Mouse (Mus musculus): Measurements from ENCODE around the gene Gm49661. TPM values are rescaled to one million over a fixed set of nuclear protein-coding genes. Genes with fewer than 3 reads are reported as not detected.

The Gm49661 gene
- total and polyA plus RNA-seq, 3 experiments, result 3.1 TPM; not detected in 2

GRCm38 (mm10) chr8:84917781-84918180, 51.5 kb downstream of the Gm49661 start:
- Histone ChIP-seq H3K27me3 (replicated peaks) (no peaks in the 10 kb centered on the region), H3K9ac (ENCODE audit: insufficient read depth, low read depth) (no peak overlapping the region), H3K79me2 (replicated peaks; ENCODE audit: control insufficient read depth, extremely low read depth, insufficient read depth, poor library complexity, severe bottlenecking) (no peaks in the 10 kb centered on the region), H3K36me3 (replicated peaks in 1 of 2; ENCODE audit: control insufficient read depth in 1 of 2, insufficient read depth in 1 of 2, low read length in 1 of 2) (peaks cover 5 to 30% of the 10 kb centered on the region in 2 experiments), H3K4me1 (ENCODE audit: control insufficient read depth in 1 of 2, insufficient read depth in 2 of 2) (no peaks in the 10 kb centered on the region), H3K27ac (ENCODE audit: insufficient read depth, low read depth) (no peak overlapping the region), H3K9me3 (replicated peaks; ENCODE audit: low read length) (peaks cover 6% of the 10 kb centered on the region), H3K4me3 (replicated peaks in 1 of 3; ENCODE audit: low read depth in 2 of 3, low read length in 2 of 3, poor library complexity in 1 of 3) (no peak overlapping the region), H3K4me2 (ENCODE audit: insufficient read depth, low read depth, poor library complexity, severe bottlenecking) (no peak overlapping the region)
- dilution Hi-C loops (cut with MboI; ENCODE audit: extremely low pct_ligation_motif_present, extremely low pct_unique_long_range_greater_than_20kb, low sequenced_read_pairs), result no loop called here
- in situ Hi-C loops (cut with MboI; ENCODE audit: low pct_ligation_motif_present, low pct_unique_long_range_greater_than_20kb, low sequenced_read_pairs), result no loop called here
- no peak for DNase-seq (ENCODE audit: extremely low read depth)
- TF ChIP-seq MAX (IDR thresholded peaks at IDR 0.05; ENCODE audit: low read length) (no peak), USF2 (conservative IDR thresholded peaks at IDR 0.05; ENCODE audit: low read depth, low read length) (no peak), MYC (IDR thresholded peaks at IDR 0.05; ENCODE audit: low read depth, low read length) (no peak), UBTF (IDR thresholded peaks at IDR 0.05; ENCODE audit: low read depth, low read length) (no peak), CHD1 (IDR thresholded peaks at IDR 0.05; ENCODE audit: low read depth, low read length) (no peak), JUND (conservative IDR thresholded peaks at IDR 0.05; ENCODE audit: low read depth, low read length) (no peak)

Other genes with a start within 250 kb of the Gm49661 start
Only the 20 nearest of the 29 such genes appear.
- 142 and 165 TPM in 2 replicates for gene Farsa, start 112.4 kb downstream of the Gm49661 start, total RNA-seq (2012; rRNA removed)
- 144 and 146 TPM in 2 replicates for gene Farsa, start 112.4 kb downstream of the Gm49661 start, total RNA-seq (2014; rRNA removed)
- 175 and 192 TPM in 2 replicates for gene Farsa, start 112.4 kb downstream of the Gm49661 start, polyA plus RNA-seq (2012; ENCODE audit: insufficient read length, low read depth)
- gene Syce2, start 97.3 kb downstream of the Gm49661 start, total RNA-seq (2012; rRNA removed), result not detected in 2 replicates
- not detected in 2 replicates for gene Syce2, start 97.3 kb downstream of the Gm49661 start, total RNA-seq (2014; rRNA removed)
- gene Syce2, start 97.3 kb downstream of the Gm49661 start, polyA plus RNA-seq (2012; ENCODE audit: insufficient read length, low read depth), result 0.54 TPM in 1 of 2 replicates, not detected in the other
- gene Gcdh, start 75.5 kb downstream of the Gm49661 start, total RNA-seq (2012; rRNA removed), result 26.2 and 27.3 TPM in 2 replicates
- gene Gcdh, start 75.5 kb downstream of the Gm49661 start, total RNA-seq (2014; rRNA removed), result 16.4 and 20.6 TPM in 2 replicates
- 13.7 and 17.7 TPM in 2 replicates for gene Gcdh, start 75.5 kb downstream of the Gm49661 start, polyA plus RNA-seq (2012; ENCODE audit: insufficient read length, low read depth)
- 0.34 and 0.38 TPM in 2 replicates for gene Klf1, start 67.5 kb downstream of the Gm49661 start, total RNA-seq (2012; rRNA removed)
- gene Klf1, start 67.5 kb downstream of the Gm49661 start, total RNA-seq (2014; rRNA removed), result 0.20 and 0.24 TPM in 2 replicates
- gene Klf1, start 67.5 kb downstream of the Gm49661 start, polyA plus RNA-seq (2012; ENCODE audit: insufficient read length, low read depth), result 0.20 and 0.26 TPM in 2 replicates
- 12.8 and 13.6 TPM in 2 replicates for gene Dnase2a, start 60.9 kb downstream of the Gm49661 start, total RNA-seq (2012; rRNA removed)
- 15.0 and 18.4 TPM in 2 replicates for gene Dnase2a, start 60.9 kb downstream of the Gm49661 start, total RNA-seq (2014; rRNA removed)
- 25.4 and 31.4 TPM in 2 replicates for gene Dnase2a, start 60.9 kb downstream of the Gm49661 start, polyA plus RNA-seq (2012; ENCODE audit: insufficient read length, low read depth)
- 0.08 and 0.21 TPM in 2 replicates for gene Mast1, start 32.1 kb downstream of the Gm49661 start, total RNA-seq (2012; rRNA removed)
- gene Mast1, start 32.1 kb downstream of the Gm49661 start, total RNA-seq (2014; rRNA removed), result not detected in 2 replicates
- gene Mast1, start 32.1 kb downstream of the Gm49661 start, polyA plus RNA-seq (2012; ENCODE audit: insufficient read length, low read depth), result 0.34 and 0.55 TPM in 2 replicates
- 0.17 and 0.21 TPM in 2 replicates for gene Rtbdn, start 22.4 kb downstream of the Gm49661 start, total RNA-seq (2012; rRNA removed)
- not detected in 2 replicates for gene Rtbdn, start 22.4 kb downstream of the Gm49661 start, total RNA-seq (2014; rRNA removed)
- gene Rtbdn, start 22.4 kb downstream of the Gm49661 start, polyA plus RNA-seq (2012; ENCODE audit: insufficient read length, low read depth), result 0.93 and 1.8 TPM in 2 replicates
- gene Prdx2, start 154 bp upstream of the Gm49661 start, total RNA-seq (2012; rRNA removed), result 218 and 231 TPM in 2 replicates
- 231 and 232 TPM in 2 replicates for gene Prdx2, start 154 bp upstream of the Gm49661 start, total RNA-seq (2014; rRNA removed)
- gene Prdx2, start 154 bp upstream of the Gm49661 start, polyA plus RNA-seq (2012; ENCODE audit: insufficient read length, low read depth), result 158 and 159 TPM in 2 replicates
- 104 and 115 TPM in 2 replicates for gene Rnaseh2a, start 334 bp upstream of the Gm49661 start, total RNA-seq (2012; rRNA removed)
- 71.6 and 76.2 TPM in 2 replicates for gene Rnaseh2a, start 334 bp upstream of the Gm49661 start, total RNA-seq (2014; rRNA removed)
- gene Rnaseh2a, start 334 bp upstream of the Gm49661 start, polyA plus RNA-seq (2012; ENCODE audit: insufficient read length, low read depth), result 83.1 and 88.1 TPM in 2 replicates
- 226 and 342 TPM in 2 replicates for gene Junb, start 9.3 kb upstream of the Gm49661 start, total RNA-seq (2012; rRNA removed)
- gene Junb, start 9.3 kb upstream of the Gm49661 start, total RNA-seq (2014; rRNA removed), result 175 and 217 TPM in 2 replicates
- gene Junb, start 9.3 kb upstream of the Gm49661 start, polyA plus RNA-seq (2012; ENCODE audit: insufficient read length, low read depth), result 63.4 and 66.4 TPM in 2 replicates
- gene Hook2, start 21.2 kb upstream of the Gm49661 start, total RNA-seq (2012; rRNA removed), result 17.6 and 24.7 TPM in 2 replicates
- 7.1 TPM in 2 replicates for gene Hook2, start 21.2 kb upstream of the Gm49661 start, total RNA-seq (2014; rRNA removed)
- 9.8 and 11.7 TPM in 2 replicates for gene Hook2, start 21.2 kb upstream of the Gm49661 start, polyA plus RNA-seq (2012; ENCODE audit: insufficient read length, low read depth)
- 0.21 TPM in 1 of 2 replicates, not detected in the other for gene Best2, start 45.1 kb upstream of the Gm49661 start, total RNA-seq (2012; rRNA removed)
- not detected in 2 replicates for gene Best2, start 45.1 kb upstream of the Gm49661 start, total RNA-seq (2014; rRNA removed)
- gene Best2, start 45.1 kb upstream of the Gm49661 start, polyA plus RNA-seq (2012; ENCODE audit: insufficient read length, low read depth), result 0.23 TPM in 1 of 2 replicates, not detected in the other
- 109 and 125 TPM in 2 replicates for gene Asna1, start 55.8 kb upstream of the Gm49661 start, total RNA-seq (2012; rRNA removed)
- 108 and 119 TPM in 2 replicates for gene Asna1, start 55.8 kb upstream of the Gm49661 start, total RNA-seq (2014; rRNA removed)
- gene Asna1, start 55.8 kb upstream of the Gm49661 start, polyA plus RNA-seq (2012; ENCODE audit: insufficient read length, low read depth), result 127 and 132 TPM in 2 replicates
- gene Trir, start 57.4 kb upstream of the Gm49661 start, total RNA-seq (2012; rRNA removed), result 151 and 202 TPM in 2 replicates
- gene Trir, start 57.4 kb upstream of the Gm49661 start, total RNA-seq (2014; rRNA removed), result 190 and 209 TPM in 2 replicates
- 185 and 244 TPM in 2 replicates for gene Trir, start 57.4 kb upstream of the Gm49661 start, polyA plus RNA-seq (2012; ENCODE audit: insufficient read length, low read depth)
- gene Tnpo2, start 67.5 kb upstream of the Gm49661 start, total RNA-seq (2012; rRNA removed), result 48.0 and 50.4 TPM in 2 replicates
- gene Tnpo2, start 67.5 kb upstream of the Gm49661 start, total RNA-seq (2014; rRNA removed), result 36.3 and 41.2 TPM in 2 replicates
- gene Tnpo2, start 67.5 kb upstream of the Gm49661 start, polyA plus RNA-seq (2012; ENCODE audit: insufficient read length, low read depth), result 45.1 and 57.0 TPM in 2 replicates
- gene Fbxw9, start 90.6 kb upstream of the Gm49661 start, total RNA-seq (2012; rRNA removed), result 14.1 and 21.9 TPM in 2 replicates
- 6.4 and 7.3 TPM in 2 replicates for gene Fbxw9, start 90.6 kb upstream of the Gm49661 start, total RNA-seq (2014; rRNA removed)
- gene Fbxw9, start 90.6 kb upstream of the Gm49661 start, polyA plus RNA-seq (2012; ENCODE audit: insufficient read length, low read depth), result 10.4 and 11.7 TPM in 2 replicates
- not detected in 2 replicates for gene Gm5741, start 98.5 kb upstream of the Gm49661 start, total RNA-seq (2012; rRNA removed)
- not detected in 2 replicates for gene Gm5741, start 98.5 kb upstream of the Gm49661 start, total RNA-seq (2014; rRNA removed)
- gene Gm5741, start 98.5 kb upstream of the Gm49661 start, polyA plus RNA-seq (2012; ENCODE audit: insufficient read length, low read depth), result 1.0 TPM in 1 of 2 replicates, not detected in the other
- gene Dhps, start 102.3 kb upstream of the Gm49661 start, total RNA-seq (2012; rRNA removed), result 44.7 and 66.4 TPM in 2 replicates
- gene Dhps, start 102.3 kb upstream of the Gm49661 start, total RNA-seq (2014; rRNA removed), result 60.1 and 64.6 TPM in 2 replicates
- gene Dhps, start 102.3 kb upstream of the Gm49661 start, polyA plus RNA-seq (2012; ENCODE audit: insufficient read length, low read depth), result 77.3 and 88.5 TPM in 2 replicates
- gene Wdr83os, start 111.3 kb upstream of the Gm49661 start, total RNA-seq (2012; rRNA removed), result 34.3 and 40.9 TPM in 2 replicates
- 38.5 and 43.5 TPM in 2 replicates for gene Wdr83os, start 111.3 kb upstream of the Gm49661 start, total RNA-seq (2014; rRNA removed)
- 98.3 and 103 TPM in 2 replicates for gene Wdr83os, start 111.3 kb upstream of the Gm49661 start, polyA plus RNA-seq (2012; ENCODE audit: insufficient read length, low read depth)
- 24.6 and 25.8 TPM in 2 replicates for gene Wdr83, start 111.9 kb upstream of the Gm49661 start, total RNA-seq (2012; rRNA removed)
- gene Wdr83, start 111.9 kb upstream of the Gm49661 start, total RNA-seq (2014; rRNA removed), result 4.8 and 5.5 TPM in 2 replicates
- gene Wdr83, start 111.9 kb upstream of the Gm49661 start, polyA plus RNA-seq (2012; ENCODE audit: insufficient read length, low read depth), result 34.4 and 35.6 TPM in 2 replicates